Mouse (Mus musculus) neutrophil, adult 5-6 weeks (primary cell): Measurements from ENCODE around the gene Gm11639. TPM values are rescaled to one million over a fixed set of nuclear protein-coding genes. Genes with fewer than 3 reads are reported as not detected.
A peak's percentile ranks its signal among the peaks of the same experiment; 100 is the strongest.

ENCODE experiments used
- ATAC-seq: fragments of 151-379, 151-347 bp; 2 replicates; pipeline ENCODE4 v1.8.0; 2017; ENCODE audit warnings: mild to moderate bottlenecking, moderate TSS enrichment; ENCODE audit not compliant: insufficient number of reproducible peaks, poor library complexity, low FRiP score, severe bottlenecking; ENCODE audit errors: extremely low read depth
- total RNA-seq: library from RNA; stranded (forward); fragments of 200-1000 nt; gene quantifications from 2 replicates; pipeline ENCODE4 v1.2.3, GENCODE M21; 2017

Gene Gm11639
- total RNA-seq, 1 experiment from 2014 or later, result under 0.01 TPM

DNA sequence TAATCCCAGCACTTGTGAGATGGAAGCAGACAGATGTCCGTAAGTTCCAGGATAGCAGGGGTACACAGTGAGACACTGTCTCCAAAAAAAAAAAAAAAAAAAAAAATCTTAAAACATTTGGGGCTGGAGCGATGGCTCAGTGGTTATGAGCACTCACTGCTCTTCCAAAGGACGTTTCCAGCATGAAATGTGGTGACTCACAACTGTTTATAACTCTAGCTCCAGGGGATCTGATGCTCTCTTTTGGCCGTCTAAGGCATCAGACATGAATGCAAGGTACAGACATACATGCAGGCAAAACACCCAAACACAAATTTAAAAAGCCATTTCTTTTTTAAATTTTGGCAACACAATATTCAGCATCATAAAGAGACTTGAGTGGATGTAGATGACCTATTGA is 12.1 kb upstream of the Gm11639 start:
- ATAC-seq, result no peak

DNA sequence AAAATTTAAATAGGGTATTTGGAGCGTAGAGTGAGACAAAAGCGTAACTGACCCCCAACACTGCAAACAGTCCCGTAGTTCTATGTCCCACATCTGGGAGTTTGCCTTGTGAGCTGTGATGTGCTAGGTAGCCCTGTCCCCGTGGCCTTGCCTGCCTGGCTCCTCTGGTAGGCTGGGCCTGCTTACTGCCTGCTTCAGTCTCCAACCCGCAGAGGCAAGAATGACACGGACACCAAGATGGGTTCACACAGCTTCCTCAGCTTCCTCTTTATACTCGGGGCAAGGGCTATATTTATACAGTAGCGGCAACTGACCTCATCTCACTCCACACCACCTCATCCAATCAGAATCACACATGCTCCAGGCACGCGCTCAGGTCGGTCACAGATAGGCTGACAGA is 10.7 kb upstream of the Gm11639 start:
- ATAC-seq, result no peak

DNA sequence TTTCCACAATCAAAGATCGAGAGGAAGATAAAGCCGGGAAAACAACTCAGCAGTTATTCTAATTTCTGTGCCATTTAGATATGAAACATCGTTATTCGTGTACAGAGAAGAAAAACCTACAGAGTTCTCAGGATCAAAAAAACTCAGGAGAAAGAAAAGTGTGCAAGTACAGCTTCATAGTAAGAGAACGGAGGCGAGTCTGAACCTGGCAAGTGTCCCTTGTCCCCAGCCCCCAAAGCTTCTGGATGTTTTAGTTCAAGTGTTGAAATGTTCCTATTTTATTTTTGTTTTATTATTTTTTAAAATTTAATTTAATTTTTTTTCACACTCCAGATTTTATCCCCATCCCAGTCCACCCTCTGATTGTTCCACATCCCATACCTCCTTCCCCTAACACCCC is 7.7 kb downstream of the Gm11639 start:
- no peak for ATAC-seq

DNA sequence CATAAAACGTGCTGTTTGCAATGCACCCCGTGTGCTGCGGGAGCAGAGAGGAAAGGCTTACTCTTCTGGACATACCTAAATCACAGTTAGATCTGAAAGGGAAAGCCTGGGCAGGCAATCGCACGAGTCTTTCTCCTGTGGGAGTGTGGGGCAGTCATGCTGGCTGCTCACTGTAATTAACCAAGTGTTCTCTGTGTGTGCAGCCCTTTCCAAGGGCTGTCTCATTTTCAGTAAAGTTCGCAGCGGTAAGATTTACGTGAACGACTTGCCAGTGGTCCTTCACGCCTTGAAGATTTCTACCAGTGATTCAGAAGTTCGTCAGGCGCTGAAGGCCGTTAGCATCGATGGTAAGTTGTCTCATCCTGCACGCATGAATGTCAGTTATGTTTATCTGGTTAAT is 18.6 kb downstream of the Gm11639 start:
- ATAC-seq, result no peak

DNA sequence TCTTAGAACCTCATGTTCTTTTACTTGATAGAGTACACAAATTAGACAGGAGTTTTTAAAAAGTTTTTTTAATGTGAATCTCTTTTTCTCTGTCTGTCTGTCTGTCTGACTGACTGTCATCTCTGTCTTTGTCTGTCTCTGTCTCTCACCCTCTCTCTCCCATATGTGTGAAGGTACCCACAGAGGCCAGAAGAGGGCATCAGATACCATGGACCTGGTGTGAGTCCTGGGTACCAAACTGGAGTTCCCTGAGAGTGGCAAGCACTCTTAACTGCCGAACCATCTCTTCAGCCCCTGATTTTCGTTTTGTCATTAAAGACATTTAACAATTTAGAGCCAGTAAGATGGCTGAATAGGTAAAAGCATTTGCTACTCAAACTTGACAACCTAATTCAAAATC is 21.6 kb downstream of the Gm11639 start:
- no peak for ATAC-seq

DNA sequence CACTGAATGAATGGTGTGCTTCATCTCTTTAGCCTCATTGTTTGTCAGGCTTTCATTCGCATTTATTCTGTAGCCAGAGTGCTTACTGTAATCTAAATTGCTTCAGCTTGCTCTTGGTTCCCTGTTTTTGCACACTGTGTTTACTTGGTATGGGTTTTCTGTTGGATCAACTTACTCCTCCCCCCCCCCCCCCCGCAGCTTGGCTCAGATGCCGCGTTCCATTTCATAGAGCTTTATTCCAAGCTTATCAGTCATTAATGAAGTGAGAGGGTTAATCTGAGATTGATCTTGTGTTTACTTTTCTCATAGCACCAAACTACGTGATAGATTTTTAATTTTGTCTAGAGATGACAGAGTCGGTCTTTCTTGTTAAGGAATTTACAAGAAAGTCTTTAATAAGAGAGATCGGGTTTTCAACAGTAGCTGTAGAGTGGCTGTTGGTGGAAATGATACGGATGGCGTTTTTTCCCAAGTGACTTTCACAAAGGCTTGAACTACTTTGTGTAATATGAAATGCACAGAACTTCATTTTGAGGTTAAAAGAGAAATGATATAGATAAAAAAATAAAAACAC is 59.6 kb downstream of the Gm11639 start:
- no peak for ATAC-seq

DNA sequence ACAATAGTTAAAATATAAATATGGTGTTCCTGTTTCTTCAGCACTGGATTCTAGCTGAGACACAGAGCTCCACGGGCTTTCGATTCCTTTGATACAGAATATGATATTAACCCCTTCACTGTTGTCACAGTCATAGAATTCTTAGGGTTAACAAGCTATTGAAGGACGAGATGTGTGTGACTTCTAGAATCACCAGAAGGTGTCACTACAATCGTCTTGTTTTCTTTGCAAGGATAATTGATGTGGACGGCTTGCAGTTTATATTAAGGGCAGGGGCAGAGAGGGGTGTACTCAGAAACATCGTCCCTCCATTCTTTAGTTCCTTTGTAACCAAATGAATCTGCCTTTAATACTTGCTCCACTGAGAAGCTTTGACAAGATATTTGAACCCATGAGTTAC is 80.3 kb downstream of the Gm11639 start:
- ATAC-seq, result no peak

DNA sequence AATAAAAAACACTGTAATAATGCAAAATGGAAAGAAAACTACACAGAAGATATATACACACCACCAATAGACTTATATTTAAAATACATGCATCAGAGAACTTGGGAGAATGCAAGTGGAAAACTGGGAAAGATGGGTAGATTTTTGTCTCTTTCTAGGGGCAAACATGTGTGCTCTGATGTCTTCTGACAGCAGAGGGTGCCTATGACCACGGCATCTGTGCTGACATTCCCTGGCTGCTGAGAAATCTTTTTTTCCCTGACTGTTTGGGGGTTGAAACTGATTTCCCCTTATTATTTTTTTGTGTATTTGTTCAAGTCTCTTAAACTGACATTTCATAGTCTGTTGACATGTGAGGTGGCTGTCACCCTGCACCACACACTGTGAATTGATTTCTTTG is 81.6 kb downstream of the Gm11639 start:
- ATAC-seq, result no peak

DNA sequence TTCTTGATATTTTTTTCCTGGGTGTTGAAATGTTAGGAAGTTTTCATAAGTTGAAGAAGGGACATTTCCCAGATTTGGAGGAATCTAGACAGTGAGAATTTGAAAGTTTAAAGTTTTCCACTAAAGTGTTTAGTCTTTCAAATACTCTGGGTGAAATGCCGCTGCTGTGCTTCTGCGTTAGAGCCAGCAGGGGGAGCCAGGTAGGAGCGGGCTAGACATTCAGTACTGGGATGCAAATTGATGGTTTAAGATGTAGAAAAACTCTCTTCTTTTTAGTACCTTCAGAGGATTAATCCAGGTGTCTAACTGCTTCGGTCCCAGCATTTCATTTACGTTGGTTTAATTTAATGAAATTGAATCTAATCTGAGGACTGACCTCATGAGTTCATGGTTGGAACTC is 82.6 kb downstream of the Gm11639 start:
- ATAC-seq, result peak; percentile 64; the same call in 1 of the 2 replicates

DNA sequence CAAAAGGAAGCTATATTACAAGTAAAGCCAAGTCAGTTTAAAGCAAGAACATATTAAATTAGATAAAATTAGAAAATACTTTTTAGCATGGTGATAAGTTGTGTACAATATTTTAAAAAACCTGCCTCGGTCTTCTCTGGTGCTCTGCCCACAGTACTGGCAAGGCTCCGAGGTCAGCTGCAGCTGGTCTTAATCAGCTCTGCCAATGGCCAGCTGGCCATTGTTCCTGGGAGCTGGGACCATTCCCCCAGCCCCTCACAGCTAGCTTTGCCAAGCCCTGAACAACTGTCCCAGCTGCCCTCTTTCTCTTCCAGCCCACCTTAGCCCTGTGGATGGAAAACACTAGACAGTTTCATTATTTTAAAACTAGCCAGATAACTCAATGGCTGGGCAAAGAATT is 93.3 kb downstream of the Gm11639 start:
- no peak for ATAC-seq

DNA sequence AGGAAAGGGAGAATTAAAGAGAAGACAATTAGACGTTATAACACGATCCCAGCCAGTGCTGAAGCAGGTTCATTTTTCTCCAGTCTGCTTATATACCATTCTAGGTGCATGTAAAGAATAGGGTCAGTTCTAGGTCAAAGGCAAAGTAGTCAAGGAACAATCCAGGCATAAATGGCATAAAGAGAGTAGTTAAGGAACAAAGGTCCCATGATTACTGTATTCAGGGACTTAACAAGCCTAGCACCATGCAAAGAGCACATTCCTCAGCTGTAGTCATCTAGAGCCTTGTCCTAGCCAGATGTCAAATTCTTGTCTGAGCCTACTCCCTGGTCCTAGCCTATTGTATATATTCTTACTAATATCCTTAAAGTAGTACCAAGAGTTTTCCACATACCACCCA is 259.2 kb downstream of the Gm11639 start:
- no peak for ATAC-seq

DNA sequence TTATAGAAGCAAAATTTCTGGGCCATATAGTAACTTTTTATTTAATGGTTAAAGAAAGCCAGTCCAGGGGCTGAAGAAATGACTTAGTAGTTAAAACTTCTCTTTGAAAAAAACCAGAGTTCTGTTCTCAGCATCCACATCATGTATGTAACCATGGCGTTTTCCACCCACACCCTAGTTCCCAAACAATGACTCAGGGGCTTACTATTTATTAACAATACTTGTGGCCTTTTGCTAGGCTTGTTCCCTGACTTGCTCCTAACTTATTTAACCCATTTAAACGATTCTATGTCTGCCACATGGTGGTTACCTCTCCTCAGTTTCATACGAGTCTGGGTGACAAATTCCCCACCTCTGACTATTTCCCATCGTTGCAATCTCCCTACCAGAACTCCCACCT is 266.8 kb downstream of the Gm11639 start:
- no peak for ATAC-seq

DNA sequence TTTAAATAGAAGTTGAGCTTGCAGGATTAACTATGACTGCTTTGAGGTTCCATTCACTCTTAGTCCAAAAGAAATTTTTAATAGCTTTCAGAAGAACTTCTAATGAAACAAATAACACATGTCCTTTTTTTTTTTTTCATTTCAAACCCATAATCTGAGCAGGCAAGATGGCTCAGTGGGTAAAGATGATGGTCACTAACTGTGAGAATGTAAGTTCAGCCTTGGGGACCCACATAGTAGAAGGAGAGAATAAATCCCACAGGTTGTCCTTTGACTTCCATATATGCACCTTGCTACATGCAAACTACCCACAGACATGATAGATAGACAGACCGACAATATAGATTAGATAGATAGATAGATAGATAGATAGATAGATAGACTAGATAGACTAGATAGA is 282.4 kb downstream of the Gm11639 start:
- ATAC-seq, result no peak

DNA sequence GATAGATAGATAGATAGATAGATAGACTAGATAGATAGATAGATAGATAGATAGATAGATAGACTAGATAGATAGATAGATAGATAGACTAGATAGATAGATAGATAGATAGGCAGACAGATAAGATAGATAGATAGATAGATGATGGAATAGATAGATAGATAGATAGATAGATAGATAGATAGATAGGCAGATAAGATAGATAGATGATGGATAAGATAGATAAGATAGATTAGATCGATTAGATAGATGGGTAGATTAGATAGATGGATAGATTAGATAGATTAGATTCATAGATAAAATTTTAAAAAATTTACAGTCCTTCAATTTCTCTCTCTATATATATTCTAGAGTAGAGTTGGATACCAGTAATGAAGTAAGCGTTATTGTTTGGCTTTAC is 282.9 kb downstream of the Gm11639 start:
- ATAC-seq, result no peak

DNA sequence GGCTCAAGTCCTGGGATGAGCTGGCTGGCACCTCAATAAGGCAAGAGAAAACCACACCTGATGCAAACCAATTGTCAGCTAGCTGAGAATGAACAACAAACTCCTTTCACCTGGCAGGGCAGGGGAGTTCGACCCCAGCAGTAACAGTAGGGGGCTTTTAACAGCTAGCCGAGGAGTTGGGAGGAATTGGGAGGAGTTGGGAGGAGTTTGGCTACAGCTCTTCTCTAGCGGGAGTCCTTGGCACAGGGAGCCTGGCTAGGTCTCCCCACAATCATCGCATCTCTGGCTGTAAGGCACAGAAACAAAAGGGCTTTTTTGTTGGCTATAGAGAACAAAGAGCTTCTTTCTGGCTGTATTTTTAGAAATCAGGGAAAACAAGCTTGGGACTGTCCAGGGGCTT is 285.8 kb downstream of the Gm11639 start:
- no peak for ATAC-seq

DNA sequence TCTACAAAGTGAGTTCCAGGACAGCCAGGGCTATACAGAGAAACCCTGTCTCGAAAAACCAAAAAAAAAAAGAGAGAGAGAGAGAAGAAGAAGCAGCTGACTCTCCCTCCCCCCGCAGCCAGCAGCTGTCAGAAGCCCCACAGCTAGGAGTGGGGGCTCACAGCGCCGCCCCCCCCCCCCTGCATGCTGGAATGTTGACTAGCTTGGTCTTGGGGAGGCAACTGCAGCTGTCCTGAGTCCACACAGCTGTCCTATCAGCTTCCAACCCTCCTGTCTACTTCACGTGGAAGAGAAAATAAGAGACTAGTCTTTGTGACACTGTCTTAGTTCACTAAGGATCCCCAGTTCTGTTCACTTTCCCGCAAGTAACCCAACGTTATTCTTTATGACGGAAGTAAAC is 287.0 kb downstream of the Gm11639 start:
- ATAC-seq, result no peak

DNA sequence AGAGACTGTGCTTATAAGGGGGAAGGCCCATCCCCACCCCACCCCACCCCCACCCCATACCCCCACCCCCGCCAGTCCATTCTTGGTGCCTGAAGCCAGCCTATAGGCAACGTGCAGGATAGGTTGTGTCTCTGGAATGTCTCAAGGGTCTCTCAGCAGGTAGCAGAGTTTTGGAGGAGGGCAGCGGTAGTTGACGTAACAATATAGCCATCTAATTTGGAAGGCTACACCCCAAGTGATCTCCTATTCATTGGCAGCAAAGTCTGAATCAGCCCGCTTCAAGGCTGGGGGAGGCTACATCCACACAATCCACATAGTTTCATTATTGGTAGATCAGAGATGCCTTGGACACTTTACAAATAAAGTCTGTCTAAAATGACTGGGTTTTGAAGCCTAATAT is 292.5 kb downstream of the Gm11639 start:
- ATAC-seq, result no peak

DNA sequence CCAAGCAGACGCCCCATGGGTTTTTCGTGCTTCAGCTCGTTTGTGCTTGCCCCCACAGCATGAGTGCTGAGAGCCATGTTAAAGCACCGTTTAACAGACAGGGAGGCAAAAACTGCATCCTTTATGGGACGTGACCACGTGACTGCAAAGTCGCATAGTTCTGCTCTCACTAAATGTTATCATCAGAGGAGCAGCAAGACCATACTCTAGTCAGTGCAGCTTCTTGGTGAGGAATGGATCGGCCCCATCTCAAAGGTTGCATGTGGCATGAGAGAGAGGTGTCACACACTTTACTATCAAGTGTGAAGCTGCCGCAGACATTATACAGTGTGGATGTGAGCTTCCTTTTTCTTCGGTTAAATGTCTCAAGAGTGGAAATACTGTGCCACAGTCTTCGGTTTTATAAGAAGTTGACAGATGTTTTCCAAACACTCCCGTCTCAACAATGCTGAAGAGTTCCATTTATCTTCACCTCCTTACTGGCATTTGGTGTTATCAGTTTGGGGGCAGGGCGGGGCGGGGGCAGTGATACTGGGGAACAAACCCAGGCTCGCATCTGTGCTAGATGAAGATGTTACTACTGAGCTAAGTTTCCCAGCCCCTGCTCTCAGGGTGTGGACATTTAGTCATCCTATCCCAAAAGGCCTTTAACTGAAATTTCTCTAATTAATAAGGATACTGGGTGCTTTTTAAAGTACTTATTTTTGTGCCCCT is 296.0 kb downstream of the Gm11639 start:
- ATAC-seq, result no peak

DNA sequence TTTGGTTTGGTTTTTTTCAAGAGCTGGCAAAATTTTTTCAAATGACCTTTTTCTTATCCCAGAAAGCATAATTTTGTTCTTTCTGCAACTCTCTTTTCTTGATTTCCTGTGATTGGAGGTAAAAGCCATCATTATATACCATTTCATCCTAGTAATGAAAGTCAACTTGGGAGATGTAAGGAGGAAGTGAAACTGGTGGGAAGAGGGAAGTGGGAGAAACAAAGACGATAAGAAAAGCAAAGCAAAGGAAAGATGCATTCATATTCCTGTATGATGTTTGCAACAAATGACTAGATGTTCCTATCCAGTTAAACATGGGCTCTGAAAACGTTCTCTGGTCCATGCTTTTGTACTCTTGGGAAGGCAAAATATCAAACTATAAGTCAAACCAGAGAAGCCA is 323.7 kb downstream of the Gm11639 start:
- no peak for ATAC-seq

DNA sequence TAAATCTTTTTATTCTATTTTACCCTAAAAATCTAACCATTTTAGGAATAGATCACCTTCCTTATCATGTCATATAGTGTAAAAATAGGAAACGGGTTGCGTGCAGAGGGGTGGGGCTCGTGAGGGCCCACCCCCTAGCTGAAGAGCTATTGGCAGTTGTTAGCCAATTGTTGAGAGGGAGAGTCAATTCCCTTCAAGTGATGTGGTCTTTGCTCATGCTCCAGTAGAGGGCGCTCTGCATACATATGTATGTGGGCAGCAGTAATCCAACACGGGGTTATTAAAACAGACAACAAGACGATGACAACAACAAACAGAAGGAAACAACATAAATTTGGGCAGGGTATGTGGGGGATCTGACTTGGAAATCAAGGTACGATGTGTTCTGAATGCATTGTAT is 335.6 kb downstream of the Gm11639 start:
- no peak for ATAC-seq

DNA sequence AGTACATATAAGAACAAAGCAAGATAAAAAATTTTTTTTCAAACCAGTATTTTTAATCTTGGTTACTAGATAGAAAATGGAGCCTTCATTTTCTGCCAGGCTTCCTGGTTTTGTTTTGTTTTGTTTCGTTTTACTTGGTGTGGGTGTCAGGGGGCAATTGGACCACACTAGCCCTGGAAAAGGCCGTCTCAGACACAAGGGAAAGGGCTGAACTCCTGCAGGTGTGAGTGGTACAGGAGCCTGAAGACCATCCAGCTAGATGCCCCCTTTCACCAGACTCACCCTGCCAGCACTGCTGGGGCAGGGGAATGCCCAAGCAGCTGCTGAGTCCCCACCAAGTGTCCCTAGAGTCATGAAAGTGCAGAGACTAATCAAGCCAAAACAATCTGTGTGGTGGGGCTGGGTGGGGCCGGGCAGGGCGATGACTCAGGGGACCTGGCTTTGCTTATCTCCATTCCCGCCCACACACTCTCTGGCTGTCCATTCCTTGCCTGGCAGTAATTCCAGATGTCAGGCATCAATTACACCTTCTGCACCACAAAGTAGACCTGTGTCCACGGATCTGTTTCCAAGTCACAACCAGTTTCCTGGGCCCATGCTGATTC is 343.3 kb downstream of the Gm11639 start:
- ATAC-seq, result no peak
